In genomic region chr6:118179316-118180084, GRCm38 (mm10) we compare ENCODE assay signal across 8 mouse cellular contexts. TPM values are rescaled to one million over a fixed set of nuclear protein-coding genes. Genes with fewer than 3 reads are reported as not detected.
DNase-seq lines count a peak whose midpoint lies in the region; ATAC-seq and TF ChIP-seq lines count a peak whose summit lies in the region.

No protein-coding gene starts in this region.

- H3K27ac ChIP-seq in hindbrain, embryonic 12.5 days: no peak overlapping the region
- H3K27ac ChIP-seq in lung, embryonic 16.5 days (ENCODE audit: low read length): no peak overlapping the region

- in situ Hi-C loops in Patski (cut with MboI; ENCODE audit: low pct_unique_long_range_greater_than_20kb): loop anchor here (5.0 kb wide), 1 partner anchor 203 kb away; no protein-coding TSS in a partner anchor

- H3K9ac ChIP-seq in hindbrain, embryonic 12.5 days: no peak overlapping the region
- H3K9ac ChIP-seq in lung, embryonic 16.5 days (ENCODE audit: low read length): no peak overlapping the region

- POLR2A ChIA-PET in Patski (lab: Charles Lee): no interaction called here

- DNase-seq in Patski (ENCODE audit: low read depth, low spot score): peak; percentile 38
- peak; percentile 65 for DNase-seq in cerebellum, adult 9-11 months
- peak; percentile 37 to 71 for DNase-seq in frontal cortex, postnatal 10 days (ENCODE audit: low spot score in 2 of 2)
- DNase-seq in layer of hippocampus, adult 9-11 months: peak; percentile 56
- DNase-seq in ovary, postnatal 14 days (ENCODE audit: low spot score): peak; percentile 67
- DNase-seq in thymus, postnatal 14 days: peak; percentile 57

- no peaks in the 10 kb centered on the region for H3K36me3 ChIP-seq in hindbrain, embryonic 12.5 days
- no peaks in the 10 kb centered on the region for H3K36me3 ChIP-seq in lung, embryonic 16.5 days (ENCODE audit: control insufficient read depth, insufficient read depth, low read length)

- no peak overlapping the region for H3K4me3 ChIP-seq in hindbrain, embryonic 12.5 days
- H3K4me3 ChIP-seq in lung, embryonic 16.5 days (ENCODE audit: low read length): no peak overlapping the region

- no peaks in the 10 kb centered on the region for H3K4me1 ChIP-seq in hindbrain, embryonic 12.5 days
- H3K4me1 ChIP-seq in lung, embryonic 16.5 days (replicated peaks; ENCODE audit: control insufficient read depth, insufficient read depth, low read length): peaks cover 5% of the 10 kb centered on the region

- peak; percentile 82 for ATAC-seq in Patski
- peak; percentile 84 for ATAC-seq in hindbrain, embryonic 12.5 days (ENCODE audit: low FRiP score)
- ATAC-seq in lung, embryonic 16.5 days (ENCODE audit: low read depth): peak; percentile 81

- H3K4me2 ChIP-seq in hindbrain, embryonic 12.5 days (replicated peaks): no peak overlapping the region
- peak overlapping the region; percentile 37; the same call in 1 of the 2 replicates for H3K4me2 ChIP-seq in lung, embryonic 16.5 days (ENCODE audit: low read depth, low read length)

- 67% methylated on average over 13 of the region's 13 CpGs for WGBS in hindbrain, embryonic 12.5 days
- WGBS in lung, embryonic 16.5 days: 56% methylated on average over 13 of the region's 13 CpGs

- peaks cover 12% of the 10 kb centered on the region for H3K27me3 ChIP-seq in Patski
- no peaks in the 10 kb centered on the region for H3K27me3 ChIP-seq in hindbrain, embryonic 12.5 days
- no peaks in the 10 kb centered on the region for H3K27me3 ChIP-seq in lung, embryonic 16.5 days (ENCODE audit: control insufficient read depth, insufficient read depth, low read depth, low read length)

- CTCF ChIA-PET in Patski (lab: Charles Lee): interaction anchor here (0.7 to 3.1 kb wide), 8 partner anchors 13 to 240 kb away, joined by 3 to 39 read pairs (median 4); partner anchors contain the start of gene Bms1

- TF ChIP-seq CTCF in Patski (IDR thresholded peaks at IDR 0.05): no peak

- no peaks in the 10 kb centered on the region for H3K9me3 ChIP-seq in hindbrain, embryonic 12.5 days (replicated peaks)
- no peaks in the 10 kb centered on the region for H3K9me3 ChIP-seq in lung, embryonic 16.5 days (ENCODE audit: control insufficient read depth, low read length)

RNA-seq across cellular contexts. Expression of gene Ret, which starts 18.0 kb away (rescaled TPM):
- 0.10 TPM for polyA plus RNA-seq in Patski (2021)
- polyA plus RNA-seq in hindbrain, embryonic 12.5 days (2016; fragmentation: Nextera tagmentation; extraction: Ambion mirVana): 6.5 and 6.6 TPM in 2 replicates
- 1.0 and 1.6 TPM in 2 replicates for polyA plus RNA-seq in lung, embryonic 16.5 days (2015; fragmentation: Nextera tagmentation; extraction: Ambion mirVana)

RNA-seq across cellular contexts. Expression of gene Csgalnact2, which starts 40.6 kb away (rescaled TPM):
- 11.7 TPM for polyA plus RNA-seq in Patski (2021)
- 9.8 and 12.3 TPM in 2 replicates for polyA plus RNA-seq in hindbrain, embryonic 12.5 days (2016; fragmentation: Nextera tagmentation; extraction: Ambion mirVana)
- polyA plus RNA-seq in lung, embryonic 16.5 days (2015; fragmentation: Nextera tagmentation; extraction: Ambion mirVana): 22.9 and 23.1 TPM in 2 replicates
